Mouse (Mus musculus) urinary bladder, adult 18-20 months (tissue): Measurements from ENCODE around the gene Aurkb.

ENCODE experiments used
- DNase-seq, 2 experiments: peaks; one replicate each; pipeline ENCODE4 v3.0.0; 2022; ENCODE audit warnings: low spot score in 2 of 2, mixed read lengths in 2 of 2

Gene Aurkb

GRCm38 (mm10) chr11:69098039-69098761 is 52.8 kb downstream of the Aurkb start:
- DNase-seq, result no peak

GRCm38 (mm10) chr11:69098762-69099091 is 53.3 kb downstream of the Aurkb start:
- DNase-seq, result peak; percentile 96 to 97

DNA sequence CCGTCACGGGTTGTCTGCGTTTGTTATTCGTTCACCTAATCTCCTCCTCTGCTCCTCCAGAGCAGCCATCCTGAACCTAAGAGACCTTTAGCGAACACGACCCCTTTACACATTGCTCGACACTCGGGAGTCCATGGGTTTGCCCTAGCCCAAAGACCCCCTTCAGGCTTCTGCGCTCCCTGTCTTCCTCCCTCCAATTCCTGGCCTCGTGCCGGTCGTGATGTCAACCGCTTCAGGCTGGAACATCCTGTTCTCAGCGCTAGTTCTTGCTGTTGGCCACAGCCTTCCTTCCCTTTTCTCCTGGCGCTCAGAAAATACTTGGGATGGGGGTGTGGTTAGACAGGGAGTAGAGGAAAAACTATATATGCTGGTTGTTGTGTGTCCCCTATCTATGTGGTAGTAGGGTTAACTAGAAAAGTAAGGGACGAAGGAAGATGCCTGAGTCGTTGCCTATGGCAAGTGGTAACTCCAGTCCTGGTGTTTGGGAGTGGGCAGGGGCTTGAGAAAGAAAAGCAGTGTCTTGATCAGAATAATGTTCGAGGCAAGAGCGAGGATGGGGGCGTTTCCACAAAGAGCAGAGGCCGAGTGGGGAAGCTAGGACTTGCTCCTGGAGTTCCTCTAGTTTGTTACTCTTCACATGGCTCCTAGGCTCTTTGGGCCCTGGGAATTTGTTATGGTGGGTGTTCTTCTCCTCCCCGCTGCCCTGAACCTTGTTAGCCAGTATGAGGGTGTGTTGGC is 53.9 kb downstream of the Aurkb start:
- DNase-seq, result peak in 1 of 2 experiments; percentile 75

DNA sequence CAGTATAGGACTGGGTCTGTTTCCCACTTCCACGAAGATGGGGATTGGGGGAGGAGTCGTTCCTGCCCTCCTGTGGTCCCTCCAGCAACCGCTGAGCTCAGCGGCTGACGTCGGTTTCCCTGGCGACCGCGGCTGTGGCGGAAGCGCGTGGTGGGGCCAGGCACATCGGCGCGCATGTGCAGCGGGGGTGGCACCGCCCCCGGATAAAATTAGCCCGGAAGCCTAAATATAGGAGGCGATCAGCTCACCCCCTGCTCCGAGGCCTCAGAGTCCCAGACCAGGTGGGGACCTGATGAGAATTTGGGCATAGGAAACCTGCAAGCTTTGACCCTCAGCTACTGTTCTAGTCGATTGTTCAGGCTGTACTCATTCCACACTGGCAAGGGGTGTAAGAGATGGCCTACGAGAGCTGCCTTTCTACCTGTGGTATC is 54.5 kb downstream of the Aurkb start:
- peak; percentile 76 to 90 for DNase-seq

DNA sequence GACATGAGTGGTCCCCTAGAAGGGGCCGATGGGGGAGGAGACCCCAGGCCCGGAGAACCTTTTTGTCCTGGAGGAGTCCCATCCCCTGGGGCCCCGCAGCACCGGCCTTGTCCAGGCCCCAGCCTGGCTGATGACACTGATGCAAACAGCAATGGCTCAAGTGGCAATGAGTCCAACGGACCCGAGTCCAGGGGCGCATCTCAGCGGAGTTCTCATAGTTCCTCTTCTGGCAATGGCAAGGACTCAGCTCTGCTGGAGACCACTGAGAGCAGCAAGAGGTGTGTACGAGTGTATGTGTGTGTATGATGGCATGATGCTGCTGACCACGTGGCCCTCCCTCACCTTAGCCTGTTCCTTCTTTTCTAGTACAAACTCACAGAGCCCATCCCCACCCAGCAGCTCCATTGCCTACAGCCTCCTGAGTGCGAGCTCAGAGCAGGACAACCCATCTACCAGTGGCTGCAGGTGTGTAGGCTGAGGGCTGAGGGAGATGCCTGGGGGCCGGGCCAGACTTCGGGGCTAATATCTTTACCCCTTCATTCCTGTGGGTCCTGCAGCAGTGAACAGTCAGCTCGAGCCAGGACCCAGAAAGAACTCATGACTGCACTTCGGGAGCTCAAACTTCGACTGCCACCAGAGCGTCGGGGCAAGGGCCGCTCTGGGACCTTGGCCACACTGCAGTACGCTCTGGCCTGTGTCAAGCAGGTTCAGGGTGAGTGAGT is 55.4 kb downstream of the Aurkb start:
- no peak for DNase-seq
